Mouse (Mus musculus) heart, postnatal 10 days (tissue): Measurements from ENCODE around the gene Rbm45. TPM values are rescaled to one million over a fixed set of nuclear protein-coding genes. Genes with fewer than 3 reads are reported as not detected.

Experiments used
- total RNA-seq, 2 experiments: library from RNA; stranded (reverse); gene quantifications; 2 replicates each; pipeline ENCODE4 v1.2.3; 2021

Gene Rbm45
- total RNA-seq, 2 experiments from 2014 or later, result 27.2 to 32.3 TPM

Other genes starting within 250 kb of the Rbm45 start
- gene Pde11a, start 31.2 kb upstream of the Rbm45 start, total RNA-seq, result under 1 TPM; 0.14 to 0.25 TPM
- under 1 TPM; 0.42 to 0.43 TPM for gene Cyct, start 9.5 kb upstream of the Rbm45 start, total RNA-seq
- 1 to 10 TPM; 4.5 to 4.9 TPM for gene Osbpl6, start 36.5 kb downstream of the Rbm45 start, total RNA-seq